Mouse (Mus musculus): ENCODE results near the gene Cbx5.
A peak's percentile ranks its signal among the peaks of the same experiment; 100 is the strongest.
"Not testable (repeated sequence)": the region's sequence is repeated elsewhere in the genome, so short reads cannot be mapped to it uniquely, and the experiment has no call there.

Gene Cbx5

DNA sequence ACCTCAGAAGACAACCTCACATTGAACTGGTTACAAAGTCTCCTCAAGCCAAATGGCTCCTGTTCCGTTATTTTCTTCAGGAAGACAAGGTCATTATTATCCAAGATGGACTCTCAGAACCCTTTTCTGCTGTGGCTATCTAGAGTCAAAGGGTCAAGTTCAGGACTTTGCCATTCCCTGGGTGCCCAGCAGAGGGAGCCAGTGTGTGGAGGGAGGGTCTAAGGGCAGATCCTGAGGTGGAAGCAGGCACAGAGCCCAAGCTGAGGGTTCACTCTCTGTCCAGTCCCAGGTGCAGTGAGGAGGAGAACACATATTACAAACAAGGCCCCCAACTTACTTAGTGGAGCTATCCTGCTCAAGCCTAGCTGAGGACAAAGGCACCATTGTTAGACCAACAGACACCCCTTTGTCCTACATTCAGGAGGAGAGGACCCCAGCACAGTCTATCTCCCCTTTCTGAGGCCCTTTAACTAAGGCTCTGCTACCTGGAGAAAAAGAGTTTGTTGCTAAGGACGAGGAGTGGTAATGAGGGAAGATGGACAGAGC is 10.7 kb upstream of the Cbx5 start:
- peak in 1 of 2 experiments; percentile 38 for DNase-seq (ENCODE audit: low spot score in 2 of 2)

GRCm38 (mm10) chr15:103249511-103249910 is 9.9 kb upstream of the Cbx5 start:
- not testable (repeated sequence) for DNase-seq (ENCODE audit: low spot score in 2 of 2)

- DNase-seq (ENCODE audit: low spot score in 2 of 2) = no peak
These were observed 9.0 kb upstream of the Cbx5 start for GRCm38 (mm10) chr15:103248401-103249313.

DNA sequence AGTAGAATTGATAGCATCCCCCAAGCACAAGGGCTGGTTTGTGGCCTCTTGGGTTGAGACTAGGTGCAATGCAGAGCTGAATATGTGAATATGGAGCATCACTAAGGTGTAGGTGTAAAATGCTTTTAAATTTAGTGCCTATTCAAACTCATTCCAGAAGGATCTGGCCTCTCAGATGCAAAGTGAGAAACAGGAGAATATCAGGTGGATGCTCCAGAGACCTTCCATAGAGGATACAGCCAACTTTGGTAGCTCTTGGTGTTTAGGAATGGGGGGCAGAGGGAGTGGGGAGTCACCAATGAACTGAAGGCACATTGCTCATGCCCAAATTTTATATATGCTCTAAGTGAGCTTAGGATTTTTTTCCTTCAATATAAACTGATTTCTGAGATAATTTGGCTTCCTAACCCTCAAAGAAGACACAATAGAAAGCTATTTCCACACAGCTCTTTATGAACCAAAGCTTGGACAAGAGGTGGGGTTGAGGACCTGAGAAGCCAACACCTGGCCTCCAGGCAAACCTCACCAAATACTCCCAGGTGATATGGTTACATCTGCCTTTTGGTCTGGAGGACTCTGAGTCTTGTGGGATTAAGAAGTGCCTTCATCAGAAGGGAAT is 8.3 kb upstream of the Cbx5 start:
- no peak for DNase-seq (ENCODE audit: low spot score in 2 of 2)

DNA sequence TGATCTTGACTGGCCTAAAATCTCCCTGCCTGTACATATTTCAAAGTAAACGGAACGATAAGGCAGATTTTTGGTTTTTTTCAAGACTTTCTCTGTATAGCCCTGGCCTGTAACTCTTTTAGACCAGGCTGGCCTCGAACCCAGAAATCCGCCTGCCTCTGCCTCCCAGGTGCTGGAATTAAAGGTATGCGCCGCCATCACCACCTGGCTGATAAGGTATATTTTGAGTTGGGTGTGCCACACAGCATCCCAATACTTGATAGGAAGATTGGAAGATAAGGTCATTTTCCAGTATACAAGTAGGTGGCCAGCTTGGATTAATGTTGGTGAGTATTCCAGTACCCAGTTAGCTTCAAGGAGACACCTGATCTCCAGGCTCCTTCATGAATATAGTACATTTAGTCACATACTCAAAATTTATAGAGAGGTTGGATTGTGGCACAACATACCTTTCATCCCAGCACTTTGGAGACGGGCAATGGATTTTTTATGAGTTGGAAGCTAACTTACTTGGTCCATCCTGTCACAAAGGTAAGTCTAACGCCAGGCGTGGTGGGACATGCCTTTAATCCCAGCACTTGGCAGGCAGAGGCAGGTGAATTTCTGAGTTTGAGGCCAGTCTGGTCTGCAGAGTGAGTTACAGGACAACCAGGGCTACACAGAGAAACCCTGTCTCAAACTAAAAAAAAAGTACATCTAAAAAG is 7.6 kb upstream of the Cbx5 start:
- DNase-seq (ENCODE audit: low spot score in 2 of 2) = no peak

DNA sequence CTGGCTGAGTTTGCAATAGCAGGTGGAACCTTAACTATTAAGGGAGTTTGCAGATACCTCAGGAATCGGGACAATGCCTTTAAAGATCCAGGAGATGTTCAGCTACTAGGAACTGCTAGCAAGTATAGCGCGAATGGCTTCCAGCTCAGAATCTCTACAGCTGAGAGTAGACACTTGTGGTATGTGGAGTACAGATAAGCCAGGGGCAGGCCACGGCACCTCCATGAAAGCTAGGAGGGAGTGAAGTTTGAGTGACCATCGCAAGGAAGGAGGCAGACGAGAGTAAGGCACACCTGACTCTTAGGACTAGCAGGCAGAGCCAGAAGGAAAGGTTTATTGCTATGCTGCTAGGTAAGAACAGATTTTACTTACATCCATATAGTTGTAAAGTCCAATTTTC is 6.0 kb upstream of the Cbx5 start:
- DNase-seq (ENCODE audit: low spot score in 2 of 2) = no peak

GRCm38 (mm10) chr15:103242885-103243284 is 3.3 kb upstream of the Cbx5 start:
- DNase-seq (ENCODE audit: low spot score in 2 of 2) = no peak

DNA sequence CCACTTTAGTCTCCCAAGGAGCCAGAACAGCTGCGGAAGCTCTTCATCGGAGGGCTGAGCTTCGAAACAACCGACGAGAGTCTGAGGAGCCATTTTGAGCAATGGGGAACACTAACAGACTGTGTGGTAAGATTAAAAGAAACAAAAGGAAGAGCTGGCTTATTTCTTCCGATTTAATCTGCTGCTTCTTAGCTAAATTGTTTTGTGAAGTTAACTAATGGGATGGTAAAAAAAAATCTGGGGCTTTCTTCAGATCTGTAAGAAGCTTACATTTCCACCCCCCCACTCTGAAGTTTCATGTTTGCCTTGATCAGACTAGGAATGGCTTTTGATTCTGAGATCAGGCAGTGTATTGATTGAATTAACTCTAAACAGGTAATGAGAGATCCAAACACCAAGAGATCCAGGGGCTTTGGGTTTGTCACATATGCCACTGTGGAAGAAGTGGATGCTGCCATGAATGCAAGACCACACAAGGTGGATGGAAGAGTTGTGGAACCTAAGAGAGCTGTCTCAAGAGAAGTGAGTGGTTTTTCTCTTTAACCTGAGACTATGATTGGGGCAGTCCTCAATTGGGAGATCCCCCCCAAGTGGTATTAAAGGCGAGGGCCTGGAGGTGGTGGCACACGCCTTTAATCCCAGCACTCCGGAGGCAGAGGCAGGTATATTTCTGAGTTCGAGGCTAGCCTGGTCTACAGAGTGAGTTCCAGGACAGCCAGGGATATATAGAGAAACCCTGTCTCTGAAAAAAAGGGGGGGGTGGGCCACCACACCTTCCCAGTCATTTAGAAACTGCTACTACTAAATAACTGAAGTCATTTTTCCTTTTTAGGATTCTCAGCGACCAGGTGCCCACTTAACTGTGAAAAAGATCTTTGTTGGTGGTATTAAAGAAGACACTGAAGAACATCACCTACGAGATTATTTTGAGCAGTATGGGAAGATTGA is 1.7 kb upstream of the Cbx5 start:
- not testable (repeated sequence) for DNase-seq (ENCODE audit: low spot score in 2 of 2)

DNA sequence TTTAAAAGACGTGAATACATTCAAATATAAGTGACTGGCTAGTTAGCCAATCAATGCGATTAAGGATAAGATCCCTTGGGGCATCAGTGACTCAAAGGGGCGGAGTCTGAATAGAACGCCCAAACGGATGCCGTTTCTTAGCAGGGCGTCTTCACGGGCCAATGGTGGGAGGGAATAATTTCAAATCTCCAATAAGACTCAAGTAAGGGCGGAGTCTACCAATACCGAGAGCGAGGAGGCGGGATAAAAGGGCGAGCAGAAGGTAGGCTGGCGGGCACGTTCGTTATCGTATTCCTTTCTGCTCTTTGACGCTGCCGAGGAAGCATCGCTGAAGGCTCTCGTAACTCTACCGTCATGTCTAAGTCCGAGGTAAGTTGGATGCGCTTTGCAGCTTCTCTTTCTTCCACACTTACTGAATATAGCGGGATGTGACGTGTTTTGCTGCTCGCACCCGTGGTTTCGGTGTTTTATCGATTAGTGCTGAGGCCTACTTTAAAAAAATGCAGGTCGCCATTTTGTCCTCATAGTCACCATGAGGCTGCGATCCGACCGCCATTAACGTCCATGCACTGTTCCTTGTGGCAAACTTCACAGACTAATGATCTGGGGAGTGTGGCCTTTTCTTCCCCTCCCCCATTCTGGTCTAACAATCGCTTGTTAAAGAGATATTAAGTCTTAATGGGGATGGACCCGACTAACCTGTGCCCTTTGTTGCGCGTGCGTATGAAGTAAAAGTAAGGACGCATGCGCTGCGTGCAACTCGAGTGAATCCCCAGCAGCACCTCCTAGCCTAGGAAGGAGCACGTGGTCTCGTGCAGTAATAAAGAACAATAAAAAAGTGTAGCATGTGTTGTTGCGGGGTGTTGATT is 778 bp upstream of the Cbx5 start, which contains the start of gene Hnrnpa1:
Gene Hnrnpa1 (plus strand): TSS at position 273 of the 869 bp plus-strand sequence.
- DNase-seq (ENCODE audit: low spot score in 2 of 2) = peak; percentile 97 to 98

DNA sequence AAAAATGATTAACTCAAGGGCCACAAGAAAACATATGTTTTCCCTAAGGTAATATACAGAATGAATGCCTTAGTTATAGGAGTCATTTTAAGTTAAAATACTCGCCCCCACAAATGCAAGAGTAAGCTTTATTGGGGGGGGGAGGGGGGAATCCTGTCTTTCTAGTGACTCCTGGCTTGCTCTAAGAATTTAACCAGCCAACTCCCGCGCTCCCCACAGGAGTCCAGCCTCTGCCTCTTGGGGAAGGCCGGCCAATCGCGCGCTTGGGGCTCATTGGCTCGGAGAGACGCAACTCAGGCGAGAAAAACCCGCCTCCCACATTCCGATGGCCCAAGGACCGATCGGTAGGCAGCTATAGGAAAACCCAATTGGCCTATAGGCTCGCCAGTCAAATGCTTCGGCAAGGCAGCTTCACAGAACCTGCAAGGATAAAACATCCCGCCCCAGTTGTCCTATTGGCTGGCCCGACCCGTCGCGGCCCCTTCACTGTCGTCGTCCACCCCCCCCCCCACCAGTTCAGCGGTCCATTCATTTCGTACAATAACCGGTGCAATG is 409 bp downstream of the Cbx5 start:
- DNase-seq (ENCODE audit: low spot score in 2 of 2) = peak; percentile 94 to 97

- no peak for DNase-seq (ENCODE audit: low spot score in 2 of 2)
These were observed 2.3 kb downstream of the Cbx5 start for GRCm38 (mm10) chr15:103237295-103237694.

- no peak for DNase-seq (ENCODE audit: low spot score in 2 of 2)
These were observed 6.5 kb downstream of the Cbx5 start for GRCm38 (mm10) chr15:103233119-103233518.

DNA sequence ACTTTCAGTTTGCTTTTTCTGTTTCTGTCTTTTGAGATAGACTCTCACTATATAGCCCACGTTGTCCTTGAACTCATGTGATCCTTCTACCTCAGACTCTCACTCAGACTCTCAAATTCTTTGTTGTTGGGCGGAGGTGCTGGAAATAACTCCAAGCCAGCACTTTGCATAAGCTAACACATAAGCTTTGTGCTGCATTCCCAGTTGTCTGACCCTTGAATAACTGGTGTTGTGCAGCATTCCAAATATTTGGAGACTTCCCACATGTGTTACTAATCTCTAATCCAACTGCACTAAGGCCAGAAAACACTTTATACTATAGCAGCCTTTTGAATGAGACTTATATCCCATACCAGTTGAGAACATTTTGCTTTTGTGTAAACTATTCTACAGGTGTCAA is 10.7 kb downstream of the Cbx5 start:
- DNase-seq (ENCODE audit: low spot score in 2 of 2) = no peak

DNA sequence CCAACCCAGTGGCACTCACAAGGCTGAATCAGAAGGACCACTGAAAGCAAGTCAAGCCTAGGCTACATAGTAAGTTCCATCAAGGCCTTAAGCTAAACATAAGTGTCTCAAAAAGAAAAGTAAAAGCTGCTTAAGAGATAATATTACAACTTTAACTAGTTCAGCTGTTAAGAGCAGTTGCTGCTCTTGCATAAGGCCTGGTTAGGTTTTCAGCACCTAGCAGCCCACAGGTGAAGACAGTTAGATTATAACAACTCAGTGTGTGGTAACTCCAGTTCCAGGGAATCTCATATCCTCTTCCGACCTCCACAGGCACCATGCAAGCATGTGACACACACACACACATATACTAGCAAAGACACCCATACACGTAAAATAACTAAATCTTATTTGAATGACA is 12.0 kb downstream of the Cbx5 start:
- DNase-seq (ENCODE audit: low spot score in 2 of 2) = no peak

DNA sequence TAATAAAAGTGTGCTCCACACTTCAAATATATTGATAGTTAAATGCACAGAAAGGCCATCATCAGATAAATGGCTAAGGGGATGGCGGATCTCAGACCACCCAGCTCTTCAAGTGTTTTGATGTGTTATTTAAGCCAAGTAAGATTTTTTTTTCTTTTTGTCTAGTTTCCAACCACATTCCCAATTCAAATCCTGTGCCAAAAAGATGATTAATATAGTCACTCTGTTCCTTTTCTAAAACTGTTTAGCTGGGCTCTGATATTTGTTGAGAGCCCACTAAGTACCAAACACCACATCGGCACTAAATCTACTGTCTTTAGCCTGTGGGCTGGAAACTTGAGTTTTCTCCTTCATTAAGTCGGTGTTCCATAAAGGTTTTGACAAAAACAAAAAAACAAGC is 12.6 kb downstream of the Cbx5 start:
- DNase-seq (ENCODE audit: low spot score in 2 of 2) = no peak

- DNase-seq (ENCODE audit: low spot score in 2 of 2) = no peak
These were observed 15.5 kb downstream of the Cbx5 start for GRCm38 (mm10) chr15:103224161-103224560.

DNA sequence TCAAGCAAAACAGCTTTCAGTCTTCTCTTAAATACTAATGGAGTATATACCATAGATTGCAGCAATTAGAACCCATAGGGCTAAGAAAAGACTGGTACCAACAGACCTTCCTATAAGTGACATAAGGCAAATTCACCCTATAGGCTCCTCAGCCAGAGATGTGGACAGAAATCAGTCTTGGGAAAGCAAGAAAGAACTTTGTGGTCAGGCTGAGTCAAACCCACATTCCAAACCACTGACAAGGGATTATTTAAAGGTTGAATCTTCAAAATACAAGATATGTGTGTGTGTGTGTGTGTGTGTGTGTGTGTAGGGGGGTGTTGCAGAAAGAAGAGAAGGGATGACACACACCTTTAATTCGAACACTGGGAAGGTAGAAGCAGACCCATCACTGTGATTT is 18.2 kb downstream of the Cbx5 start:
- no peak for DNase-seq (ENCODE audit: low spot score in 2 of 2)

DNA sequence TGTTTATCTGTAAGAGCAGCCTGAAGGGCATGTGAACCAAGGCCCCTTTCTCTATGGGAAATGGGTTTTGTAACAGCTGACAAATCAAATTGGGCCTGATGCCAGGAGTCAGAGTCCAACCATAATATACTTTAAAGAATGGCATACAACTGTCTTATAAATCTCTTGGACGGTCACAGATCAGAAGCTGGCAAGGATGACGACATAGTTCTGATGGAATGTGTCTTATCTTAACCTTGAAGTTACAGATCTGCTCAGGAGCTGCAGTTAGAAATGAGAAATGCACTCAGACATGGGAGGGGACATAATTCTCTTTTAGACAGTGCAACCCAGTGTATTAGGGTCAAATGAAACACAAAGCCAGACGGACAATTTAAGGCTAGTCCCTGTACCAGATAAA is 18.8 kb downstream of the Cbx5 start:
- no peak for DNase-seq (ENCODE audit: low spot score in 2 of 2)

- no peak for DNase-seq (ENCODE audit: low spot score in 2 of 2)
These were observed 23.6 kb downstream of the Cbx5 start for GRCm38 (mm10) chr15:103216052-103216451.
